Mouse (Mus musculus): ENCODE measurements at regions not wholly inside any gene's neighbourhood (a gene's known extent, or its start where the extent isn't known, plus 50 kb on each side); places are given as distances from the start of the nearest gene placed in this dataset.

DNA sequence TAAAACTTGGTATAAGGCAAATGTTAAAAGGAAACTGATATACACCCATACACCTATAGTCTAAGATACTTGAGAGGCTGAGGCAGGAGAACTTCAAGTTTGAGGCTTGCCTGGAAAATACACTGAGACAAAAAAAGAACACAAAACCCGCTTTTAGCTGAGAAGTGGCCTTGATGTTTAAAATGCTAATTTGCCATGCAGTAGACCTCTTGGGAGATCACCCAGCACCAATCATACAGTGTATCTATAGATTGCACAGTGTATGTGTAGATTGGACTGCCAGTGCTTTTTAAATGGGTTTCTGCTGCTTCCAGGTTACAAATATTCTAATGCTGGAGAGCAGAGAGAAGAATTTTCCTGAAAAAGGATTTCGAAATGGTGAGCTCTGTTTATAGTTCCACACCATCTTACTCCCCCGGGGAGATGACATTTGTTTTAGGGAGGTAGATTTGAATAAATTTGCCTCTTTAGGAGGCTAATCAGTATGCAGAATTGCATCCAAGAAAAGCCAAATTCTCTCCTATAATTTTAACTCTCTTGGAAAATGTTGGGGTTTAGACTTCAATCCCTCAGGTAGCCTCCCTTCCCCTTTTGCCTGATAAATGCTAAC, 194.0 kb downstream of the Otol1 start:
- DNase-seq (ENCODE audit: extremely low spot score in 1 of 2, low spot score in 1 of 2), result peak; percentile 42 to 63

DNA sequence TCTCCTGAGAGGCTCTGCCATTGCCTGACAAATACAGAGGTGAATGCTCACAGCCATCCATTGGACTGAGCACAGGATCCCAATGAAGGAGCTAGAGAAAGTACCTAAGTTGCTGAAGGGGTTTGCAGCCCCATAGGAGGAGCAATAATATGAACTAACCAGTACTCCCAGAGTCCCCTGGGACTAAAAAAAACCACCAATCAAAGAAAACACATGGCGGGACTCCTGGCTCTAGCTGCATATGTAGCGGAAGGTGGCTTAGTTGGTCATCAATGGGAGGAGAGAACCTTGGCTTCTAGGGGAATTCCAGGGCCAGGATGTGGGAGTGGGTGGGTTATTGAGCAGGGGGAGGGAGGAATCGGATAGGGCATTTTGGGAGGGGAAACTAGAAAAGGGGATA, 207.8 kb downstream of the Otol1 start:
- DNase-seq (ENCODE audit: extremely low spot score in 1 of 2, low spot score in 1 of 2), result no peak

DNA sequence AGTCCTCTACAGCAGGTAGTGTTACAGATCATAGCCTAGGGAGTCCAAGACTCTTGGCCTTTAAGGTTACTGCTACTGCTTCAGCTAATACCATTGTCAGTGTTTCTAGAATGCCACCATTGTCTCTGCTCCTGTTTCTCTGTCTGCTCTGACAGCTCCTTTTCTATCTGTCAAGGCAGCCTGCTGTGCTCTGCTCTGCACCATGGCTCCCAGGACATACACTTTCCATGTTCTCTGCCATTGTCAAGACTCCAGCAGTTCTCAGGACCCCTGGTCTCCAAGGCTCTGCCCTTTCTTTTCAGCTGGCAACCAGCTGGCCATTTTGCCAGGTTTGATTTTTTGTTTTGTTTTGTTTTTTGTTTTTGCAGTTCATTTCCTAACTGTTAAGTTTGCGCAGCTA, 208.7 kb downstream of the Otol1 start:
- no peak for DNase-seq (ENCODE audit: extremely low spot score in 1 of 2, low spot score in 1 of 2)

DNA sequence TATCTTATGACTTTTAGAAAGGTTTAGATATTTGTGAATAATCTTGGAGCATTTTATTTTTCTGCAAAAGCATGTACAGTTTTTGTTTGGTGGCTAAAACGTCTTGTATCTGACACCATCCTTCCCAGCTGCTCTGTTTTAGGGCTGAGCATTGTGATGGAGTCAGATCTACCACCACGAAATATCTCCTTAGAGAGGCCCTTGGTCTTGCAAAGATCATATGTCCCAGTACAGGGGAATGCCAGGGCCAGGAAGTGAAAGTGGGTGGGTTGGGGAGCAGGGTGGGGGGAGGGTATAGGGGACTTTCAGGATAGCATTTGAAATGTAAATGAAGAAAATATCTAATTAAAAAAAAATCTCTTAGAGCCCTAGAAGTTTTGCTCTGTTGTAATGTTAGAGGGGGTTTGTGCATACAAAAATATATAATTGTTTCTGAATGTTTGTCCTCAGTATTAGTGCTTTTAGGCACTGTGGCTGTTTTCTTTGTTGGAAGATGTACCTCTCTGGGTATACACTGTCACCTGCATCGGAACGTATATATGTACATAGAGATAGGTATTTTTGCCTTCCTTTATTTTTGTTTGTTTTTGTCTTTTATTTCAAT, 211.4 kb downstream of the Otol1 start:
- no peak for DNase-seq (ENCODE audit: extremely low spot score in 1 of 2, low spot score in 1 of 2)

DNA sequence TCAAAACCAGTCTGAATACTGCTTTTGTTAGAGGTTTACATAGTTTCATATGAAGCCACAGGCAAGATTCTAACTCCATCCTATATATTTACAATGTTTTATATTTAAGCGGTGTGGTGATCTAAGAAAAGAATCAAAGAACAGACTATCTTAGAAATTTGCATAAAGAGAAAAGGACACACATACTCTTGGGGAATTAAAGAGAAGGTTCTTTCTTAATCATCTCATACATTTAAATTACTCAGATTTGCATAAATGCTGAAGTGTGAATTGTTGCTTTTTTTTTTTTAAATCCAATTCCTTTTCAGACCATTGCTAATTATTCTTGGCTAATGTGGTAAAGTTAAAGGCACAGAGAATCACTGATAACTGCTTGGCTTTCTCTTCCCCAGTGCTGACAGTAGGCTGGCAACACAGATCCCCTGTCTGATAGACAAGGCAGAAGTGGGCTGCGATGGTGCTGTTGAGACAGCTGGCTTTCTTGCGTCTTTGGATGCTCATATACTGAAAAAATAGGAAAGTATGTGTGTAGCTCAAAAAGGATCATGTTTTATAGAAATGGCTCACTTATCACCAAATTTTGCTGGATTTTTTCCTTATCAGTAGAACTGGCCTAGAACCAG, 216.1 kb downstream of the Otol1 start:
- DNase-seq (ENCODE audit: extremely low spot score in 1 of 2, low spot score in 1 of 2), result peak; percentile 34 to 52

DNA sequence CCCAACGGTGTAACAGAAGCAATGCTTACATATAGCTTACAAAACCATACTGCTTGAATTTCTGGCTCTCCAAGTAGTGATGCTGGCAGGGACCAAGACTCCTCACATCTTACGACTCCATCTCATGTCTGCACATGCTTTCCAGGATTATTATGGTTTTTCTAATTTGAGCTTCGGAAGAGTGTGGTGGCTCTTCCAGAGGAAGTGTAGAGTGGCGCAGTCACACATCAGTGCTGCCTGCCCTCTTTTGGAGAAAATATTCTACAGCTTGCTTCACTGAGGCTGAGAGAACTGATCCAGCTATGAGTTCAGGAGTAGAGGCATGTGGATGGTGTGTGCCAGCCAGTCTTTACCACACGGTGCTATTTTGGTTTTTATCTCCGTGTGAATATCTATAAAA, 217.4 kb downstream of the Otol1 start:
- DNase-seq (ENCODE audit: extremely low spot score in 1 of 2, low spot score in 1 of 2), result peak; percentile 49 to 55

DNA sequence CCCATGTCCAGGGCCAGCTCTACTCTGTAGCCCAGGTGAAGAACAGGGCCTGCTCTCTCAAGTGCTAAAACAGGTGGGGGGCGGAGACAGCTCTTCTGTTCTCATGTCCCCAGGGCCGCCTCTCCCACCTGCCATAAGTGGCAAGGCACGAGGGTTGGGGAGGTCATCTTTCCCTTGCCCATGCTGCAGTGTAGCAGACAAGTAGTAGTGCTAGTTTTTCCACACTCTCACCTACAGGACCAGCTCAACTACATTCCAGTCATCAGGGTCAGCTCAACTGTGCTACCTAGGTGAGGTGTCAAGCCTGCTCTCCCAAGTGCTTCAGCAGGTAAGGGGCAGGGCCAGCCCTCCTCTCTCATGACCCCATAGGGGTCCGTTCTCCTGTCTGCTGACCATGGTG, 219.8 kb downstream of the Otol1 start:
- DNase-seq (ENCODE audit: extremely low spot score in 1 of 2, low spot score in 1 of 2), result no peak

DNA sequence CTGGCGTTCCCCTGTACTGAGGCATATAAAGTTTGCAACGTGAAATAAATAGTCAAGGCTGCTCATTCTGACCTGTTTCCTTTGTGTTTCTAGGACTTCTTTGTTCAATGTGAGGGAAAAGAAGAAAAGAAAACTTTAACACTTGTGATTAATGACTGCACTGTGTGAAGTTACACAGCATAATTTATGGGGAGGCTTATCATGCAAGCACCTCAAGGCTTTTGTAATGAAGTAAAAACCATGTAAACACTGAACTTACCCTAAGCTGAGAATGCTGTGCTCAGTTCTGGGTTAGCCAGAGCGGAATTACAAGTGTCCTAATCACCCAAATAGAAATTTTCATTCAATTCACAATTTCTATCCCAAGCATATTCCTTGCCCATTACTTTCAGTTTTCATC, 241.2 kb downstream of the Otol1 start:
- no peak for DNase-seq (ENCODE audit: extremely low spot score in 1 of 2, low spot score in 1 of 2)

DNA sequence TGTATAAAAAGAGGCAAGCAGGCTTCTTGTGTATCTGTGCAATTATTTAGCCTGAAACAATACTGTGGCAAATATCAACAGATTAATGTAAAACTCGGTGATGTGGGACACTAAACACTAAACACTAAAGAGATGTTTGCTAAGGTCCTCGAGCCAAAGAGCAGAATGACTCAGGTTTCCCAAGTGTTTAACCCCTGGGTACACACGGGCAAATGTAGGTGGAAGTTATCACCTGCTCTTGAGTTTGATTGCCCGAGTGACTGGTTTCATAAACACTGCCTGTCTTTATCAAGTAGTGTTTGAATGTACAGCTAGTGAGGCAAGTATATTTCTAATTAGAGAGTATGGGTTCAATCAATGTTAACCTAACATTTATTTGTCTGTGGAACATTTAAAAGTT, 242.5 kb downstream of the Otol1 start:
- DNase-seq (ENCODE audit: extremely low spot score in 1 of 2, low spot score in 1 of 2), result no peak

DNA sequence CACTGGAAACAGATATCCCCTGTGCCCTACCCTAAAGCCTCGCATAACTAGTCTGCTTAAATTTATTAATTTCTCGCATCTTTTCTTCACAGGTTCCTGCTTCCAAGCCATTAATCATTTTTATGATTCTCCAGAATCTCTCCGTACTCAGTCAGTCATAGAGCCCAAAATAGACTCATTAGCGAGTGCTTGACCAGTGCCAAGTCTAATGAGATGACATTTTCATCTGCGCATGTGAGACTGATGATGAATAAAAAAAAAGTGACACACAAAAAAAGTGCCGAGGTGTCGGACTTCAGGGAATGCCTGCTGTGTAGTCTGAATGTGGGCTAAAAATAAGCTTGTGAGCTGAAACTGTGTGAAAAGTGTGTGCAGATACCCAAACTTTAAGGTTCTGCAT, 243.3 kb downstream of the Otol1 start:
- no peak for DNase-seq (ENCODE audit: extremely low spot score in 1 of 2, low spot score in 1 of 2)

DNA sequence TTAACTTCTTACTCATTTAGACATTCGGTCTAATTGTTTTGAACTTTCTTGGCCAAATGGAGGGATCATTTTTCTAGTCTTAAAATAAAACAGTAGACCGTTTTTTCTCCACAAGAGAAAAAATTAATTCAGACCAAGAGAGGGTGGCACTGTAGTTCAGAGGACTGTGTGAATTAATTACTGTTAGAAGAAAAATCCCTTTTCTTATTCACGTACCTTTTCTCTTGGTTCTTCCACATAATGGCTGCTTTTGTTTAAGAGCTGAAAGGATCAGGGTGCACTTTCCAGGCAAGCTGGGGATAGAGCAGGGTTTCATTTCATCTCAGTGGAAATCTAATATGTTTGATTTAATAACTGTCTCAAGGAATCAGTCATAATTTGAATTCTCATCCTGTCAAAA, 255.9 kb downstream of the Otol1 start:
- DNase-seq (ENCODE audit: extremely low spot score in 1 of 2, low spot score in 1 of 2), result no peak

DNA sequence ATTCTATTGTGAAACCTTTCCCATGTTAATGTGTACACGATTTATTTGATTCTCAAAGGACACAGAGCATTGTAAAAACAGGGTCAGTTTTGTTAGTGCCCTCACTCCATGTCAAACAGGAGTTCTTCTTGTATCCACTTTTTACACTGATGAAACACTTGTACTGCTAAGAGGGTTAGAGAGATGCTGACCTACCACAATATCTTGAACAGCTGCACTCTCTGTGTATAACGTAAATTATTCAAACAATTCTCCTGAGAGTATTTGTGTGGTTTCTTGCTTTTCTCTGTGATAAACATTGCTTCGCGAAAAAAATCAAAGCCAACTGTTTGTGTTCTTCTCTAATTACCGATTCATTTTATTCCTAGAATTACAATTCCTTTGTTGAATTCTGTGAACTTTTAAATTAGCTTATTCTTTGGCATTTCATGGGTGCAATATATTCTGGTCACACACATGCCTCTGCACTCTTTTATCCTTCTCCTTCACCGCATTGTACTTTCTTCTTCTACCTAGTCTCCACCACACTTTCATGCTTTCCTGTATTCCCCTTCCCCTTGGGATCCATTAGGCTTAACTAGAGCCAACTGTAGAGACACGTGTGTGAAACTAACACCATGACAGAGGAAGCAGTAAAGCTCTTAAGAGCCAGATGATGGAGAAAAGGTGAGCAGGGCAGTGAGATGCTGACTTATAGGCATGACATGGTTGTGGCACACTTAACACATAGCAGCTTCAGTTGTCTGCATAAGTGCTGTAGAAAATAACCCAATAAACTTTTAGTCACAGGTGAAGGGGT, 281.4 kb downstream of the Otol1 start:
- DNase-seq (ENCODE audit: extremely low spot score in 1 of 2, low spot score in 1 of 2), result no peak

DNA sequence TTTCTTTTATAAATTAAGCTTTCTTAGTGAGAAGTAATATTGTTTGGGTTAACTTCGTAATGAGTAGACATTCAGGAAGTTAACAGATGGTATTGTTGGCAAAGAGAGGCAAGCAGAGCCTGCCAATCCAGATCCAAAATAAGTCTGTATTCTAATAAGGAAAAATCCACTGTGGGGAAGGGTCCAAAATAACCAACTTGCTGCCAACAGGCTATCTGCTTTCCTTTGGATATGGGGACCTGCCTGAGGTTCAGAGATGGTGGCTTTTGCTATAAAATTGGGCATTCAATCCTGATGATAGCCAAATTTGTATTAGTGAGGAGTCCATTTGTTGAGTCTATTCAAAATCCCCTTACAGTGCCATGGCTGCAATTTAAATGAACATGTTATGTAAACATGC, 300.1 kb downstream of the Otol1 start:
- peak in 1 of 2 experiments; percentile 33 for DNase-seq (ENCODE audit: extremely low spot score in 1 of 2, low spot score in 1 of 2)

DNA sequence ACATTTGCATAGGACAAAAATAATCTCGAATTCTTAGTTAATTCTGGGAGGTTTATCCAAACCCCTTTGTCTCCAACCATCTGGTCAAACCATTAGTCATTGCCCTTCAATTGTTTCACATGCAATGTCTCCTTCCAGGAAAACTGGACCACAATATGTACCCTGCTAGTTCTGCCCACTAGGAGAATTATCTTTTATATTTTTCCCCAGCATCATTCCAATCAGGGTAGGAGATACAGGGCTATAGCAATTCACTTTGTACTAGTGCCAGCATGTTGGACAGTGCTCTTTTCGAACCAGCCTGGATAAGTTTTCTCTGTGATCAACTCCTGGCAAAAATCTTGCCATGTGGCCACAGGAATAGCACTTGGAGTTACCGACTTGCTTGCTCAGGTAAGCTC, 300.6 kb downstream of the Otol1 start:
- no peak for DNase-seq (ENCODE audit: extremely low spot score in 1 of 2, low spot score in 1 of 2)

DNA sequence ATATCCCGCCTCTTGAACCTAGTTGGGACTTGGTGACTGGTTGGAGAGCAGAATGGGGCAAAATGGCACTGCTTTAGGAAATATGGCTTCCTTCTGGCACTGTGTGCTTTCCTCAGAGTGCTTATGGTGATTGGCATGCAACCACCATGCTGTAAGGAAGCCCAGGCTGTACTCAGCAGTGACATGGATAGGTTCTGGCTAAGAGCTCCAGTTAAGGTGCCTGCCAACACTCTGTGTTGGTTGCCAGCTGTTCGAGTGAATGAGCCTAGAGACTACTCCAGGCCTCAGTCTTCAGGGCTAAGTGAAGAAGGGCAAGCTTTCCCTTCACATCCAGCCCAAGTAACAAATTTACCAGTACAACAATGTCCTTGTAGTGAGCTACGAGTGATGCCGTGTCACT, 301.9 kb downstream of the Otol1 start:
- no peak for DNase-seq (ENCODE audit: extremely low spot score in 1 of 2, low spot score in 1 of 2)

DNA sequence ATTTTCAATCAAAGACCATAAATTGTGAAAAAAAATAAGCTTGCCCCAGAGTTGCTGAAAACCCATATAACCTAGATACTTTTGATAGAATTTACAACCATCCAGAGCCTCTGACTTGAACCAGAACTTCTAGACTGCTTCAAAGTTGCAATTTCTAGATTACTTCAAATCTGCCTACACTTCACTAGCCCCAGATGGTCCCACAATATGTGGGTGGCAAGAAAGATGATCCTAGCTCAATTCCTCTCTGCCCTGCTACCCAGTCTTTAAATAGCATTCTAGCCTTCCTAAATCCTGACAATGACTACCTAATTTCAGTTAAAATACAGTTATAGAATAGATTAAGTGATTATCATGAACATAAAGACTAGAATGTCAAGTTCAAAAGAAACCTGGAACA, 303.6 kb downstream of the Otol1 start:
- DNase-seq (ENCODE audit: extremely low spot score in 1 of 2, low spot score in 1 of 2), result peak; percentile 50 to 60

DNA sequence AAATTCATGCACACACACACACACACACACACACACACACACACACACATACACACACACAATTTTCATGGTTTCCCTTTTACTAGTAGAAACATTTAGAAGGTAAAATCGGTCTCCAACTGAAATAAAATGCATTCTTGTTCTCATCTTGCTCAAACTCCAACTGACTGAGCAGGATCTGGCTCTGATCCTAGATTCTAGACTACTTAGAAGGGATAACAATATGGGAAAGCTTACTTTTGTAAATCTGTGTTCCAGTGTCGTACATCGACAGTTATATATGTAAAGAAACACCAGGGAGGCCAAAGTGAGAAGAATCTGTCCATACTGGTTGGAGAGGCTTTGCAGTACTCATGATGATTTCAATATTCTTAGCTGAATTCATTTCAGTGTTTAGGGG, 304.6 kb downstream of the Otol1 start:
- DNase-seq (ENCODE audit: extremely low spot score in 1 of 2, low spot score in 1 of 2), result peak in 1 of 2 experiments; percentile 24

DNA sequence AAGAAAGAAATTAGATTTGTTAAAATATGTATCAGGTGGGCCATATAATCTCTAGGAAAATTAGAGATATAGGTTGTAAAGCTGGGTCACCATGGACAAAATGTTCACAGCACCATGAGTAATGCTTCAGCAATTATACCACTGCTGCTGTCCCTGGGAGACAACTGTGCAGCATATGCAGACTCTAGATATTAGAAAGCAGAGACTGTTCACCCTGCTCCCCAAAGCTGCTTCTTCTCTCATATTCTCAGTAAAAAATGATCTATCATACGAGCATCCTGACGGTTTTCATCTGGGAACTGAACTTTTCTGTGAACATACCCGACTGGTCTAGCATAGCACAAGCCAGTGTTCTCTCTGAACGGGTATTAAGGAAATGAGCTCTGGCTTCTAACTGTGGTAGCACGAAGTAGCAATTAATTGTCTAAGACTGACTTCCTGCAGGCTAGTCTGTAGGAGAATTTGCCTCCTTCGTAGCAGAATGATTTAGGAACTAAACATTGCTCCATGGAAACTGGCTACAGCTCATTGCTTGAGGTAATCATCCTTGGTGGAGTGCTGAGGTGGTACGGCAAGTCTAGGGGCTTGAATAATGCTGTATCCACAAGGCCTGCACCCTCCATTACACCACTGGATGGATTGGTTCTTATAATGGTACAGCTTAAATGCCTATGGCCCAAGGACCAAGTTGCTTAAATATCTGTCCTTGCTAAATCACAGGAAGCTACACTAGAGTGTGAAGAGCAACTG, 305.9 kb downstream of the Otol1 start:
- no peak for DNase-seq (ENCODE audit: extremely low spot score in 1 of 2, low spot score in 1 of 2)

DNA sequence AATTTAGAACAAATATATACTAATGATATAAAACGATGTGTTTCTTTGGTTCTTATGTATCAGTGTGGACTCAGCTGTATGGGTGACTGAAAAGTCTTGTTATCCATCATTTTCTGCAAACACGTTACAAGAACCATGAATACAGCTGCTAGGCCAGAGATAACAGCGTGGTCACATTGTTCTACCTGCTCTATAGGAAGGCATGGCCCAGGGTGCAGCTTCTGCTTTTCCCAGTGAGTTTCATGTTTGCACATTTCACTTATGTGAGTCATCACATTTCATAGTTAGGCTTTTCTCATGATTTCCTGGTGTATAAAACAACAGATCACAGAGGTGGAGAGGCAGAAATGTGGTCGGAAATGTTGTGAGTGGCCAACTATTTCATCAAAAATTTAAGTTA, 306.8 kb downstream of the Otol1 start:
- no peak for DNase-seq (ENCODE audit: extremely low spot score in 1 of 2, low spot score in 1 of 2)

DNA sequence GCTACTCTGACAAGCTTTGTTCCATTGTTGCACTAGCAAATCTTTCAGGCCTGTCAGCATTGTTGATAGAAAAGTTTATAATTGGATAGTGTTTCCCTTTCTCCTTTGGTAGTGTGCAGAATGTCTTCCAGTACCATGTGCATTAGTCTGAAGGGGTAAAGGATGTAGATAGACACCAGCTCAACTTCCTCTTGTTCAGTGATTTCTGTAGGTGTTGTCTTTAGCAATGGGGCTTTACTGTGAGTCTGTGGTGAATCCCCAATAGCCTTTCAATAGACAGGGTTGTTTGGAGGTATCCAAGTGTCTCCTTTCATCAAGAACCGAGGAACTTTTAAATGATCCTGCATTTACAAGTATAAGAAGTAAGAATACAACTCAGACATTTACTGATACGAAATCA, 311.0 kb downstream of the Otol1 start:
- DNase-seq (ENCODE audit: extremely low spot score in 1 of 2, low spot score in 1 of 2), result no peak

DNA sequence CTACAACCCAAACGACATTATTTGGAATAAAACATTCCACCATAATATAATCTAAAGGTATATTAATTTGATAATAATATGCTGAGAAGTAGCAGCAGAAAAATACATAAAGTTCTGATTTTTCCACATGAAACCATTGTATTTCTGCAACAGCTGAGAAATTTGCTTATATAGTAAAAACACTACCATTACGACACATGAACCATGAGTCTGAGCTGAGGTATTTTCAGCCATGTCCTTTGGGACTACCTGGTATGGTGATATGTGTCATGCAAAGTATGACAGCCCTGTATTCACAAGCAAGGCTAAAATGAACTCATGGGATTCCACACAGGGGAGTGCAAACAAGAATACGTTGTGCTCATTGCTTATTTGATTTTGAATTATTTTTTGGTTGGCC, 311.7 kb downstream of the Otol1 start:
- no peak for DNase-seq (ENCODE audit: extremely low spot score in 1 of 2, low spot score in 1 of 2)
